Mouse (Mus musculus) embryo, embryonic 11 days (tissue): Measurements from ENCODE around the gene Vps36.

ENCODE experiments used
- DNase-seq: peaks from one replicate; pipeline ENCODE4 v3.0.0-alpha.2; 2015

Vps36 gene

DNA sequence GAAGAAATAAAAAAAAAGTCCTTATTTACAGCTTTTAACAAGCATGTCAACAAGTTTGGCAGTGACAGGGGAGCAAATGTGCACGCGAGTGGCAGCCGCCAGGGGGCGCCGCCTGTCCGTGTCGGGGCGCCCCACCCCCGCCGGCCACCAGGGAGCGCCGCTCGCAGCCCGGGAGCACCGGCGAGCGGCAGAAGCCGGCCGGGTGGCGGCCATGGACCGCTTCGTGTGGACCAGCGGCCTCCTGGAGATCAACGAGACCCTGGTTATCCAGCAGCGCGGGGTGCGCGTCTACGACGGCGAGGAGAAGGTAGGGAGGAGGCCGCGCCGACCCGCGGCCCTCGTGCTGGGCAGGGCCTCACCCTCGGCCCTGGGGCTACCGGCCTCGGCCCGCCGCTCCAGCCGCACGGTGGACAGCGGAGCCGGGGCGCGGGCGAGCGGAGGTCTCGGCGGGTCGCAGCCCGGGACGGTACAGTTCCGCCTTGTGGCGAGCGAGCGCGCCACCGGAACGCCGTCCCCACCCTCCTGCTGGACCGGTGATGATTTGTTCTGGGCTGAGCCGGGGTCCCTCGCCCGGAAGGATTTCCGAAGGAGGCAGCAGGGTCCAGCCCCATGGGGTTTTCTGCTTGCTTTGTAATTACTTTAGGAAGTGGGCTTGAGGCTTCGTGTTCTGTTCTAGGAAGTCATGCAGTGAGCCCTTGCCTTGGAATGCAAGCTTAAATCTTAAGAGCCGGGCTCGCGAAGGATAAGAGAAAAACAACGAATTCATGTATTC lies at the start of gene Vps36:
Gene Vps36 (plus strand): TSS at position 150 of the 772 bp plus-strand sequence.
- peak; percentile 93 for DNase-seq

DNA sequence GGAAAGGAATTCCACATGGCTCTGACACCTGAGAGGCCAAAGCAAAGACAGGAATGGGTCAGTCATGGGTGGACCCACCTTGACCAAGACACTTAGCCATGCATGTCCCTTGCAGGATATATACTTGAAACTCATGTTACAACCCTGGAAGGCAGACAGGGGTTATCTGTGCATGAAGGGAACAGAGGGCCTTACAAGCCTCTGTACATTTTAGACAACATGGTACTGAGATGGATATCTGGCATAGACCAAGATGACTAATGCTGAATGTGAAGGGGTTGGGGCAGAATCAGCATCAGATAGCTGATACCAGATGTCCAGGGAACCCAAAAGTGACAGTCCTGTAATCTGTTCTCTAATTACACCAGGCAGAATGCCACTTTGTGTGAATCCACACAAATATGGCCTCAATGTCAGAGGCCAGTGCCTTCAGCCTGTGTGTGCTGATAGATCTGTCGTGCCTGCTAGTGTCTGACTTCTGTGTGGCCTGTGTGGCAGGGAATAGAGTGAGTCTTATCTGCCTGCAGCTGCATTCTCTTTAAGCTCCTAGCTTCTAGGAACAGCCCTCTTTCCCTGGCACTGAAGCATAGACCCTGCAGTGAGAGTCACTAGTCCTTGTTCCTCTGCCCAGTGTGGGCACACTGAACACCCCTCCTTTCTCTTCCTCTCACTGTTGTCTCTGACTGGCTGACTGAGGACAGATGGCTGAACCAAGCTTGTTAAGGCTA lies 48.7 kb upstream of the Vps36 start:
- DNase-seq: no peak

GRCm38 (mm10) chr8:22145831-22146230 lies 46.8 kb upstream of the Vps36 start:
- no peak for DNase-seq

GRCm38 (mm10) chr8:22147706-22148366 lies 44.8 kb upstream of the Vps36 start:
- no peak for DNase-seq

DNA sequence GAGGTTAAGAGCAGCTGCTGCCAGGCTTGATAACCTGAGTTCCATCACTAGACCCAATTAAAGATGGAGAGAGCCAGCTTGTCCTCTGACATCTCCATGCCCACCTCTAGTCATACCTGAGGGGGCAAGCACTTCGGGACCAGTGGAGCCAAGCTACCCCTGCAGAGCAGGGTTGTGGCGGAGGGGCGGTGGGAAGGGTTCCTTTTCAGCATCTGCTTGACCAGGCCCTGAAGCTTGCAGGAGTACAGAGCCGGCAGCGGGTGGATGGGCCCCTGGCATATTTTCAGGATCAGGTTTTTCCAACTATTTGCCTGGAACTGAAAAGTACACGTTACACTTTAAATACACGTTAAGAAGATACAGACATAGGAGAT lies 44.3 kb upstream of the Vps36 start:
- no peak for DNase-seq

DNA sequence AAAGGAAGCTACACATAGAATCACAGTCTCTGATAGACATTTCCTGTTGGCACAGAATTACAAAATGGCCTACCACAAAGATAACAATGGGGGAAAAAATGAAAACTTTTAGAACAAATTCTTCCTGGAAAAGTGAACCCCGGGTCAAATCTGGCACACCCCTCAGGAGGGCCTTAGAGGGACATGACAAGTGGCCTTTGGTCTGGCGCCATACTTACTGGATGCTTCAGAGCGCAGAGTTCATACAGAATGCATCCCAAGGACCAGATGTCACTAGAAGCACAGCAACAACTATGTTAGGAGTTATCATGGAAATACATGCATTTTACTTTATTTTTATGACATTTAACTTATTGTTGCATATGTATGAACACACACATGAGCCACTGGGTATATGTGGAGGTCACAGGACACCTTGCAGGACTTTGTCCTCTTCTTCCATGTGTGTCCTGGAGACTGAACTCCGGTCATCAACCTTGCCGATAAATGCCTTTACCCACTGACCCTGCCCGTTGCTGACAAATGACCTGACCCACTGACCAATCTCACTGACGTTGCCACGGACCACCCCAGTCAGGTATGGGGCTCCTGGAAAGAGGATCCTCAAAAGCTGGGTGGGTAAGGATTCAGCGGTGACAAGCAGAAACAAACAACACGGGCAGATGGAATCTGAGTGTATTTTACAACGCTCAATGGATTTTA lies 42.8 kb upstream of the Vps36 start:
- no peak for DNase-seq

DNA sequence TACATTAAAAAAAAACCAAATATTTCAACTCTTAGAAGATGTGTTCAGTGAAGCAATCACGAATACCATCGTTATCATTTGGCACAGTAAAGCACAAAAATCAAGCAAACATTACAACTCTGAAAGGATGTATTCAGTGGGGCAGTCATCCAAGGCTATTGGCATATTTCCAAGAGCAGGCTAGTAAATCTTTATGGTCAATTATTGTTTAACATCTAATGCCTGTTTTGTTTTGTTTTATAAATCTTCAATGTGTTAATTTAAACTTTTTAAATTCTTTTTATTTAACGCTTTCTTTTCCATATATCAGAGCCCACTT lies 42.3 kb upstream of the Vps36 start:
- DNase-seq: no peak

DNA sequence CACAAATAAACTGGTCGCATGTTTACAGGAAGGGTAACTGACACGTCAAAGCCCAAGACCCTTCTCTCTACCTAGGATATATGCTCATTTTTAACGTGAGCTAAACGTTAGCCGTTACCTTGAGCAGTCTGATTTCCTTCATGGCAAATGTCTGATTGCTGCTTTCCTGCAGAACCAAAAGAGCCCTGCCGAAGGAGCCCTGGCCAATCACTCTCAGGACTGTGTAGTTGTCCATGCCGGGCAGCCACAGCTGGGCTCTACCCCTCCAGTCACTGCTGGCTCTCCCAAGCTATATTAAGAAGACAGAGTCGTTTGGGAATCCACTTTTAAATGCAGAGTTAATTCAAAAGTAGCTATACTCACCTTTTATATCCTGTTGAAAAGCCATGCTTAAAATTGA lies 30.4 kb upstream of the Vps36 start:
- DNase-seq: no peak

DNA sequence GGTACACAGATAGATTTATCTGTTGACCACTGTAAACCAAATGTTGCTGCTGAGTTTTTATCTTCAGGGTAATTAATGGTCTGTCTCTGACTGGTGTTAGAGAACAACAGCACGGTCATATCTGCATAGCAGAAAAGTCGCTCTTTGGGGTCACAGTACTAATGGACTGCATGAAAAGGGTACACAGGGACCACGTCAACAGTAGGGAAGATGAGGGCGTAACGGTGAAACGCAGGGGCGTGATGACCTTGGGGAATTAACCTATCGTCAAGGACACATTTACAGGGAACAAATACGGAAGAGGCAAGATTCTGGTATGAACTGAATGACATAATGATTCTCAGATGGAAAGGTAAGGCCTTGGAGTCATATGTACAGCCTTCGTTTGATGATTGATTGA lies 28.2 kb upstream of the Vps36 start:
- no peak for DNase-seq

DNA sequence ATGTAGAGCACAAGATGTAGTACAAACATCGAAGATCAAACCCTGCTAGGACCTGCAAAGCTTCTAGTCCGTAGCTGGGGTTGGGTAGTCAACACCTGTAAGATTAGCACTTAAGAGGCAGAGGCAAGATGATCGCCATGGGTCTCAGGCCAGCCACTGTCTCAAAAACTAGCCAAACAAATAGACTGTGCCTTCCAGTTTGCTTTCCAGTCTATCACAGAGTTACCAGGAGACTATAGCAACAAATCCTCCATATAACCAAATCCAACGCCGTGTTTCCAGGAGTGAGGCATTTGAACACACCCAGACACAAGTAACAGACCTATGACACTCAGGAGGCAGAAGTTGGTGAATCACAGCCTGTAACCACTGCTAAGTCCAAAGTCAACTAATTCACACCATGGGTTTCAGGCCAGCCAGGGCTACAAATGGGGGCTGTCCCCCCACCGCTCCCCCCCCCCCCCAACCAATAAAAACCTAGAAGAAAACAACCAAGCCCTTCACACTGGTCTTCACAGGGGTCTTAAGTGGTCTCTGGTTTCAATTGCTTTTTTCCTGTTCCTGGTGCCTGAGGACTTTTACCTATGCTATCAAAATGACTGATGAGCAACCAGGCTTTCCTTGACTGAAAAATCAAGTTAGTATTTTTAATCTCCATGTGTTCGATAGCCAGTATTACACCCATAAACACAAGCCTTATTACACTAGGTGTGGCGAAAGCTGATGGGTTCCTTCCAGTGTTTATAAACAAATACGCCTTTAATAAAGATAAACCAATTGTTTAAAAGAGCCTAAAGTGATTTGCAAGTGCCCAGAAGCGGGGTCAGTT lies 27.1 kb upstream of the Vps36 start:
- no peak for DNase-seq

DNA sequence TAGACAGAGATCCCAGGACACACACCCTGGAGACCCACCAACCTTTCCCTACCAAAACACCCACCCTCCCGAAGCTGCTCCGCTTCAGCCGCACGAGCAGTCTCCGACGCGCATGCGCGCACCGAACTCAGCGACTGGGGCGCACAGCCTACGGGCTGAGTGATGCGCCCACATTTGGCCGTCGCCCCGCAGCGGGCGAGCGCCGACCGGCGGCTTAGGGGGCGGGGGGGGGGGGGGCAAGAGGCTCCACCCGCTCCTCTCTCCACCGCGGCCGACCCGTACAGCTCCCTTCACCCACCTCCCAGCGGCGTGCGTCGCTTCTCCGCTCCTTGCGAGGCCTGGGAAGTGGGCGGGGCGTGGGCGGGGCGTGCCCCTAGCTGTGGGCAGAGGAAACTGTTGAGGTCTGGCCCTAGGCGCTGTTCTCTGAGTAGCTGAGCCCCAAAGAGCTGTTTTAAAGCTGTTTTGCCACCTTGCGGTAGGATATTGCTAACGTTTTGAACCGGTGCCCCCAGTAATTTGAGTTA lies 26.5 kb upstream of the Vps36 start, which contains the start of gene Nek3:
Gene Nek3 (minus strand): TSS at position 356 of the 524 bp plus-strand sequence.
- peak; percentile 93 for DNase-seq

- DNase-seq: no peak
Observed at GRCm38 (mm10) chr8:22169167-22169566, 23.4 kb upstream of the Vps36 start.

GRCm38 (mm10) chr8:22175966-22176365 lies 16.6 kb upstream of the Vps36 start:
- no peak for DNase-seq

DNA sequence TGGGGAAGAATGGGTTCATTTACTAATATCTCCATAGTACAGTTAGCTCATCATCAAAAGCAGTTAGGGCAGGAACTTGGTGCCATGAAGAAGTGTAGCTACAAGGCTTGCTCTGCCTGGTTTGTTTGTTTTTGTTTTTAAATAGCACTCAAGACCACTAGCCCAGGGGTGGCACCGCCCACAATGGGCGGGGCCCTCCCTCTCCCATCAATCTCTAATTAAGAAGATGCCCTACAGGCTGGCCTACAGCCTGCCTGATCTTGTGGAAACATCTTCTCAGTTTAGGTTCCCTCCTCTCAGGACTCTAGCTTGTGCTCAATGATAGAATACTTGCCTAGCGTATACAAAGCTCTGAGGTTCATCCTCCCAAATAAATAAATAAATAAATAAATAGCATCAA lies 7.7 kb upstream of the Vps36 start:
- DNase-seq: peak; percentile 62

- DNase-seq: peak; percentile 96
Observed at GRCm38 (mm10) chr8:22185431-22186397, 6.9 kb upstream of the Vps36 start, which contains the start of gene Ckap2. Ckap2 (minus strand) TSS chr8:22185819.

- DNase-seq: no peak
Observed at GRCm38 (mm10) chr8:22193432-22194010, 912 bp downstream of the Vps36 start.

DNA sequence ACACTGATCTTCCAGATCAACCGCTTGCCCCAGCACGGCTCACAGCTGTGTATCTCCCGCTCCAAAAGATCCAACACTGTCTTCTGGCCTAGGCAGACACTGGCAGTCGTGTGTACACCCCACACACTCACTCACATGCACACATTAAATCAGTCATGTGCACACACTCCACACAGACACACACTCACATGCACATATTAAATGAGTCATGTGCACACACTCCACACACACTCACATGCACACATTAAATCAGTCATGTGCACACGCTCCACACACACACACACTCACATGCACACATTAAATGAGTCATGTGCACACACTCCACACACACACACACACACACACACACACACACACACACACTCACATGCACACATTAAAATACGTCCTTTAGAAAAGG lies 5.3 kb downstream of the Vps36 start:
- no peak for DNase-seq

DNA sequence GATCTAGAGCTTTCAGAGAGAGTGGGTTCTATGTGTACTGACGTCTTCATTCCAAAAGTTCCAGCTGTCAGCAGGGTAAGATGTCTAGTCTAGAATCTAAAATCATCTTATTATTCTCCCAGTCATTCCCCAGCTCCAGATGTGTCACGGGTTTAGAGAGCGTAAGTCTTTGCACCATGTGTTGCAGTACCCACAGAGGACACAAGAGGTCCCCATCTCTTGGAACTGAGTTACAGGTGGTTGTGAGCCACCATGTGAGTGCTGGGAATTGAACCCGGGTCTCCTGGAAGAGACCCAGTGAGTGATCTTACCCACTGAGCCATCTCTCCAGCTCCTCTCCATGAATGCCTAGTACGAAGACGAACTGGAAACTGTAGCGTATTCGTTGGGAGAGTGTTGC lies 6.9 kb downstream of the Vps36 start:
- DNase-seq: no peak

DNA sequence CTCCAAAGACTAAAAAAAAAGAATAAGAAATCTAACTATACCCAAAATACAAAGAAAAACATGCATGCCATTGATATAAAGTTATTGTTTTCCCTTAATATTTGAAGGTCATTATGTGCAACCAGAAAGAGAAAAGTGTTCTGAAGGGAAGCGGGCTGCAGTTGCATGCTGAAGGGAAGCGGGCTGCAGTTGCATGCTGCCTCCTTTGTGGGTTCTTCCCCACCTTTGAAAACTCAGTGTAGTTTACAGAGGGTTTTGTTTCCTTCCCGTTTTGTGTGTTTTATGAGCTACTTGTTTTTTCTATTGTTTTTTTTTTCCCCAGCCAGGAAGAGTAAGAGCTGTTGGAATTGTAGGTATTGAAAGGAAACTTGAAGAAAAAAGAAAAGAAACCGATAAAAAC lies 14.9 kb downstream of the Vps36 start:
- DNase-seq: no peak

DNA sequence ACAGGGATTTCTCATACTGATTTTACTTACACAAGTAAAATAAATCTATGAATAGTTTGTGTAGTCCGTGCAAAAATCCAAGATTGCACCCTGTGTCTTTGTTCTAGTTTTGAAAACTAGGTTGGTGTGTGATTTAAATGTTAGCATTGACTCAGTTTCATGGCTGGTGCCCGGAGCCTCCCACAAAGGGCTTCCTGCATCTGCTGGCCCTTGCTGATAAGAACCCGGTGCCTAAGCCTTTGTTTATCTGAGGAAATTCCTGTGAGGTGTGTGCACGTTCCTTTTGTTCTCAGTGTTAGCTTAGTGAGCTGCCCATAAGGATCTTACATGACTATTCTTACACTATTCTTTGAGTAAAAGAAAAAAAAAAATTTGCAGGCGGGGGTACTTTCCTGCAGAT lies 16.4 kb downstream of the Vps36 start:
- DNase-seq: peak; percentile 12

DNA sequence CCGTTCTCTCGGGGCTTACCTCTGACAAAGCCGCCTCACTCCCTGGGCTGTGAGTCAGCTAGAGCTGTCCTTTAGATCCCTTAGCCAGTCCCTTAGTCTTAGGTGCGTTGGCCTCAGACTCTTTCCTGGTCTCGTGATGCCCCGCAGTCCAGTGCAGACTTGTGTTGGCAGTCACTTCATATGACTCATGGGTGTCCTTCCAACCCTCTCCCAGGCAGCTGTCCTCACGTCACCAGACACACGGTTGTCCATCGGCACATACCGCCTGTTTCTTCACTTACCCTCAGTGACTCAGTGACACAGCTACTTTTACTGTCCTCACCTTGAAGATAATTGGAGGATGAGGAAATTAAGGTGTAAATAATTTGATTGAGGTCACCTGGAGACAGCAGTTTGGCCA lies 22.2 kb downstream of the Vps36 start:
- DNase-seq: no peak
